Mouse (Mus musculus) spleen, adult 18-20 months (tissue): ENCODE results near the gene Cacng4.

Experiments
- DNase-seq, 2 experiments: peaks; one replicate each; pipeline ENCODE4 v3.0.0; 2022; ENCODE audit warnings: mixed read lengths in 2 of 2

Gene Cacng4

GRCm38 (mm10) chr11:107794547-107795269 is at the start of gene Cacng4:
TSS of gene Cacng4 (minus strand) at chr11:107794557.
- DNase-seq = no peak

GRCm38 (mm10) chr11:107833351-107834040 is 39.1 kb upstream of the Cacng4 start:
- no peak for DNase-seq

GRCm38 (mm10) chr11:107817196-107817595 is 22.8 kb upstream of the Cacng4 start:
- no peak for DNase-seq

GRCm38 (mm10) chr11:107812941-107813648 is 18.7 kb upstream of the Cacng4 start:
- DNase-seq = no peak

- DNase-seq = no peak
Observed at GRCm38 (mm10) chr11:107812429-107812828, 18.1 kb upstream of the Cacng4 start.

GRCm38 (mm10) chr11:107808508-107808907 is 14.2 kb upstream of the Cacng4 start:
- DNase-seq = peak in 1 of 2 experiments; percentile 7

- DNase-seq = no peak
Observed at GRCm38 (mm10) chr11:107806058-107806457, 11.7 kb upstream of the Cacng4 start.

GRCm38 (mm10) chr11:107801946-107802345 is 7.6 kb upstream of the Cacng4 start:
- no peak for DNase-seq

GRCm38 (mm10) chr11:107799331-107799730 is 5.0 kb upstream of the Cacng4 start:
- DNase-seq = no peak

GRCm38 (mm10) chr11:107796346-107796745 is 2.0 kb upstream of the Cacng4 start:
- DNase-seq = no peak

GRCm38 (mm10) chr11:107795384-107796035 is 1.2 kb upstream of the Cacng4 start:
- DNase-seq = no peak

- no peak for DNase-seq
Observed at GRCm38 (mm10) chr11:107794103-107794493, 259 bp downstream of the Cacng4 start.

- no peak for DNase-seq
Observed at GRCm38 (mm10) chr11:107793200-107794102, 906 bp downstream of the Cacng4 start.

- no peak for DNase-seq
Observed at GRCm38 (mm10) chr11:107792136-107792535, 2.2 kb downstream of the Cacng4 start.

- no peak for DNase-seq
Observed at GRCm38 (mm10) chr11:107785761-107786160, 8.6 kb downstream of the Cacng4 start.

- no peak for DNase-seq
Observed at GRCm38 (mm10) chr11:107785288-107785687, 9.1 kb downstream of the Cacng4 start.

GRCm38 (mm10) chr11:107783861-107784754 is 10.2 kb downstream of the Cacng4 start:
- DNase-seq = no peak

GRCm38 (mm10) chr11:107782591-107782990 is 11.8 kb downstream of the Cacng4 start:
- no peak for DNase-seq

GRCm38 (mm10) chr11:107778859-107779258 is 15.5 kb downstream of the Cacng4 start:
- DNase-seq = no peak

GRCm38 (mm10) chr11:107777487-107777886 is 16.9 kb downstream of the Cacng4 start:
- no peak for DNase-seq

- DNase-seq = no peak
Observed at GRCm38 (mm10) chr11:107773312-107773711, 21.0 kb downstream of the Cacng4 start.
